Mouse (Mus musculus) C2C12 (cell line): Measurements from ENCODE around the gene Duox1.
"Not testable (repeated sequence)": the region's sequence is repeated elsewhere in the genome, so short reads cannot be mapped to it uniquely, and the experiment has no call there.

Source experiments
- CTCF ChIP-seq: IDR thresholded peaks from one replicate; pipeline ENCODE4 v1.5.1; 2011; ENCODE audit not compliant: control insufficient read depth, insufficient read depth, insufficient read length
- FOSL1 ChIP-seq: IDR thresholded peaks from one replicate; pipeline ENCODE4 v1.8.0; 2011; ENCODE audit warnings: mild to moderate bottlenecking, low read length; ENCODE audit not compliant: poor library complexity, insufficient read depth, severe bottlenecking
- MAX ChIP-seq: IDR thresholded peaks from one replicate; pipeline ENCODE4 v1.6.1; 2011; ENCODE audit warnings: mild to moderate bottlenecking, control low read depth
- USF1 ChIP-seq: IDR thresholded peaks from one replicate; pipeline ENCODE4 v1.6.1; 2011; ENCODE audit warnings: low read depth, mild to moderate bottlenecking, control low read depth, moderate library complexity

DNA sequence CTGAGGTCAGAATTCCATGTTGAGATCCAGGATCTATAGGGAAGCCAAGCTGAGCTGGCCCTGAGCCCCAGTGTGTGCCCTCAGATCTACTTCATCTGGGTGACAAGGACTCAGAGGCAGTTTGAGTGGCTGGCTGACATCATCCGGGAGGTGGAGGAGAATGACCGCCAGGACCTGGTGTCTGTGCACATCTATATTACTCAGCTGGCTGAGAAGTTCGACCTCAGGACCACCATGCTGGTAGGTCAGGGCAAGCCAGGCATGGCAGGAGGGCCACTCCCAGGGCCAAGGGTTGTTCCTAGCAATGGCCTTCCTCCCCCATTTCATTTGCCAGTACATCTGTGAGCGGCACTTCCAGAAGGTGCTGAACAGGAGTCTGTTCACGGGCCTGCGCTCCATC lies 30.7 kb downstream of the Duox1 start:
- TF ChIP-seq MAX, USF1, CTCF, FOSL1: not testable (repeated sequence)
